Mouse (Mus musculus) cerebellum, postnatal 14 days (tissue): ENCODE results near the gene Rock2.

ENCODE experiments used
- DNase-seq, 2 experiments: peaks; one replicate each; pipeline ENCODE4 v3.0.0; 2021; ENCODE audit warnings: mixed read lengths in 2 of 2

Rock2 gene

GRCm38 (mm10) chr12:16894396-16895220, at the start of gene Rock2:
Gene Rock2 (plus strand): TSS chr12:16894895.
- peak; percentile 90 to 92 for DNase-seq

- no peak for DNase-seq
Observed at GRCm38 (mm10) chr12:16847204-16847792, 47.4 kb upstream of the Rock2 start.

GRCm38 (mm10) chr12:16848501-16848900, 46.2 kb upstream of the Rock2 start:
- DNase-seq, result no peak

GRCm38 (mm10) chr12:16849821-16850220, 44.9 kb upstream of the Rock2 start:
- no peak for DNase-seq

GRCm38 (mm10) chr12:16850431-16851375, 44.0 kb upstream of the Rock2 start:
- peak; percentile 74 to 80 for DNase-seq

- DNase-seq, result peak; percentile 63 to 71
Observed at GRCm38 (mm10) chr12:16853431-16854165, 41.1 kb upstream of the Rock2 start.

- DNase-seq, result peak; percentile 80 to 85
Observed at GRCm38 (mm10) chr12:16855632-16856305, 38.9 kb upstream of the Rock2 start.

- DNase-seq, result no peak
Observed at GRCm38 (mm10) chr12:16856306-16856679, 38.4 kb upstream of the Rock2 start.

GRCm38 (mm10) chr12:16858081-16858480, 36.6 kb upstream of the Rock2 start:
- no peak for DNase-seq

GRCm38 (mm10) chr12:16859781-16860180, 34.9 kb upstream of the Rock2 start:
- DNase-seq, result no peak

- DNase-seq, result no peak
Observed at GRCm38 (mm10) chr12:16860533-16860932, 34.2 kb upstream of the Rock2 start.

- no peak for DNase-seq
Observed at GRCm38 (mm10) chr12:16860961-16861360, 33.7 kb upstream of the Rock2 start.

GRCm38 (mm10) chr12:16864477-16864876, 30.2 kb upstream of the Rock2 start:
- DNase-seq, result no peak

GRCm38 (mm10) chr12:16865871-16866270, 28.8 kb upstream of the Rock2 start:
- DNase-seq, result no peak

GRCm38 (mm10) chr12:16866460-16866859, 28.2 kb upstream of the Rock2 start:
- no peak for DNase-seq

GRCm38 (mm10) chr12:16867306-16867705, 27.4 kb upstream of the Rock2 start:
- no peak for DNase-seq

- no peak for DNase-seq
Observed at GRCm38 (mm10) chr12:16868618-16869017, 26.1 kb upstream of the Rock2 start.

GRCm38 (mm10) chr12:16869091-16869778, 25.5 kb upstream of the Rock2 start:
- no peak for DNase-seq

- no peak for DNase-seq
Observed at GRCm38 (mm10) chr12:16869870-16870404, 24.8 kb upstream of the Rock2 start.

- DNase-seq, result peak; percentile 74 to 80
Observed at GRCm38 (mm10) chr12:16870405-16871068, 24.2 kb upstream of the Rock2 start.
